Mouse (Mus musculus) skeletal muscle tissue, adult 2 months (tissue): ENCODE measurements around the gene Il27ra.

Experiments used
- DNase-seq: peaks from one replicate; pipeline ENCODE4 v3.0.0-alpha.2; 2012; ENCODE audit warnings: low read depth, low spot score

Il27ra gene

GRCm38 (mm10) chr8:84066291-84066930 is 24.0 kb upstream of the Il27ra start, which contains the start of gene Rfx1:
Gene Rfx1, plus strand, starts transcription at chr8:84066834.
- peak; percentile 100 for DNase-seq

DNA sequence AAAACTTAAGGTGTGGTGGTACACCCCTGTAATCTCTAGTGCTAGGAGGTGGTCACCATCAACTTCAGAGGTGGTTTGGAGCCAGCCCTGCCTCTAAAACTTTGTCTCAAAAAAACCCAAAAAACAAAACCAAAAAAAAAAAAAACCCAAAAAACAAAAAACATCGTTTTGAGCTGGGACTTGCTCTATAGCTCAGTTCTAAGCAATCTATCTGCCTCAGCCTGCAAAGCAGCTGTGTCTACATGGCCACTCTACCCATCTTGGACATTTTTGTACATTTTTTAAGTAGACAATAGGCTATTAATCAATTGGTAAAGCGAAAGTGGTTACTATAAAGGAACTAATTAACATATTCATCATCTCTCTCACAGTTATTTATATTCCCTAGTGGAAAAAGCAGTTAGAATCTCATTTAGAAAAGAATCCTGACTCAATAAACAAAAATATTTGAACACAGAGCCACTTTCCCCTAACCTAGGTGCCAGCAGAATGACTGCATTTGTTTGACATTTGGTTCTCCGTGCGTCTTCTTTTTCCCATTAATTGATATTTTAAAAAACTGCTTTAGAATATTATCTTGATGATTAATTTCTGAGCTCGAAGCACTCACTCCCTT is 23.2 kb upstream of the Il27ra start:
- no peak for DNase-seq

- DNase-seq: no peak
Measured at GRCm38 (mm10) chr8:84065037-84065436, 22.6 kb upstream of the Il27ra start, which contains the start of gene Gm10643. Gene Gm10643, minus strand, starts transcription at chr8:84065137.

GRCm38 (mm10) chr8:84063861-84064610 is 21.6 kb upstream of the Il27ra start:
- no peak for DNase-seq

DNA sequence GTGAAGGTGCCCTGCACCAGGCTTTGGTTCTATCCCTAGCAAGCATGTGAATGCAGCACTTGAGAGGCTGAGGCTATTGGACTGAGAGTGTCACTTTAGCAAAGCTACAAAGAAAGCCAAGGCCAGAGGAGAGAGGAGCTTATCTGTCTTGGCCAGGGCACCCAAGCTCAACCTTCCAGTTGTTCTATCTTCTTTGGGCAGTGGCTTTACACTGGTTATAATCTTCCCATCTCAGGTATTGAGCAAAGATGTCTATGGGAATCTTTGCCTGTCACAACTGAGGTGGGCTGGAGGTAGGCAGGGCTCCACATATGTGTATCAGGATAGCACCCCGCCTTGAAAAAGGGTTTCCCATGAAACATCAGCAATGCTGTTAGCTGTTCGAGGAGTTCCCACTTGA is 17.9 kb upstream of the Il27ra start:
- DNase-seq: no peak

- no peak for DNase-seq
Measured at GRCm38 (mm10) chr8:84059226-84059625, 16.8 kb upstream of the Il27ra start.

- DNase-seq: no peak
Measured at GRCm38 (mm10) chr8:84057827-84058226, 15.4 kb upstream of the Il27ra start.

GRCm38 (mm10) chr8:84053229-84053628 is 10.8 kb upstream of the Il27ra start:
- DNase-seq: no peak

DNA sequence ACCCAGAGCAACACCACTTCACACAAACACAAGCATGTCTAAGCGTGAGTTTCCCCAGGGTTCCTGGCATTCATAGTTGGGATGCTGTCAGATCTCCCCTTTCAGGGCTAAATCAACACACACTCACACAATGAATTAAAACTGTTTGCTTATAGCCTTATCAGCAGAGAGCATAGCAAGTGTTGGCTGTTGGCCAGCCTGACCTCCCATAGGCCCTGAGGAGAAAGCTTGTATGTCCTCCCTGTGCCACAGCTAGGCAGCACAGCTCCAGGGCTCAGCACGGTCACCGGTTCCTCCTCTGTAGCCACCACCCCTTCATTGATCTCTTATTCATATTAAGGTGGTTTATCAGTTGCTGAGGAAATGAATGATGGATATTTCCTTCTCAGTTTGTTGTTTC is 10.4 kb upstream of the Il27ra start:
- DNase-seq: no peak

- no peak for DNase-seq
Measured at GRCm38 (mm10) chr8:84048171-84048570, 5.8 kb upstream of the Il27ra start.

GRCm38 (mm10) chr8:84046505-84046904 is 4.1 kb upstream of the Il27ra start:
- no peak for DNase-seq

- no peak for DNase-seq
Measured at GRCm38 (mm10) chr8:84044900-84045299, 2.5 kb upstream of the Il27ra start, which contains the start of gene Rln3. Gene Rln3, minus strand, starts transcription at chr8:84045000.

- no peak for DNase-seq
Measured at GRCm38 (mm10) chr8:84044103-84044502, 1.7 kb upstream of the Il27ra start.

DNA sequence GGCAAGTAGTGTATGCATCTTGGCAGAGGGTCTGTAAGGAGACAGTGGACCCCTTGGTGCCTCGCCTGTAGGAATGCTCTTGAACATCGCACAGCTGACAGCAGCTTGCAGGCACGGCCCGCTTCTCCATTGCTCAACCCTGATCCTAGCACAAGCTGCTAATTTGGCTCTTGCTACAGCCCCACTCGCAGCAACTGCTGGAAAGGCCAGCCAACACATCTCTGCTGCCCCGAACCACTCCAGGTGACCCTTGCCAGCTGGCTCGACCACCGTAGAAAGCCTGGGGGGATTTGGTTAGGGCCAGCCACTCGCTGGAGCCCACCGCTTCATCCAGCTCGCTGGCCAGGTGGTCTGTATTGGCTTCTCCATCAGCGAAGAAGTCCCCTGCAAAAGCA is 556 bp upstream of the Il27ra start:
- no peak for DNase-seq

GRCm38 (mm10) chr8:84039050-84039449 is 3.3 kb downstream of the Il27ra start:
- DNase-seq: peak; percentile 65

GRCm38 (mm10) chr8:84038015-84038414 is 4.4 kb downstream of the Il27ra start:
- no peak for DNase-seq

GRCm38 (mm10) chr8:84032777-84033176 is 9.6 kb downstream of the Il27ra start:
- no peak for DNase-seq

GRCm38 (mm10) chr8:84029272-84029671 is 13.1 kb downstream of the Il27ra start:
- DNase-seq: no peak

DNA sequence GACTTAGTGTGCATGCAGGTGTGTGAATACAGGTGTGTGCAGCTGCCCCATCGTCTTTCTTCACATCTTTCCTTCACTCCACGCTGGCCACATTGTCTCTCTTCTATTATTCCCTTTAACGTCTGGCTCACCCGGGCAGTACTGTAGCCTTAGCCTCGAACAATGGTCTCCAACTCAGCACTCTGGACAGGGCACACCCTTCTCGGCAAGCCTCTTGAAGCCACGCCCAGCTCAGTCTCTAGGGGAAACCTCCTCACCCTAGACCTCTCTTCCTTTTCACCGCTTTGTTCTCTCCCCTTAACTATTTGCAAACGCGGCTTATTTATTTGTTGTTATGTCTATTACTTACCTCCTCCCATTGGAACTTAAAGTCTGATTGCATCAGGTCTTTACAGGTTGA is 14.9 kb downstream of the Il27ra start:
- no peak for DNase-seq

DNA sequence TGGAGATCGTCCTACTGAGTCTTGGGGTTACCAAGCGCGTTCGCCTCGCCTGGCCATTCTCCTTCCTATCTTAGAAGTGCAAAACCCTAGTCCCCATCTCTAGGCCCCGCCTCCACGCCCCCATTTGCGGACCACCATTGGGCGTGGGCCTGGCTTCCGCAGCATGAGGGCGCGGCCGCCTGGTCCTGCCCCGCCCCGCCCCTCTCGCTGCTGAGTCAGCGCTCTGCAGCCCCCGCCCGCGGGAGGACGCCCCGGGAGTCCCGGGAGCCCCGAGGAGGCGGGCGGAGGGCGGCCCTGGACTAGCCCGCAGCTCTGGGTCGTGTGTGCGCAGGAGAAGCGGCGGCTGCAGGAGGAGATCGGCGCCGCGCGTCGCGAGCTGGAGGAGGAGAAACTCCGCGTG is 16.5 kb downstream of the Il27ra start:
- no peak for DNase-seq

DNA sequence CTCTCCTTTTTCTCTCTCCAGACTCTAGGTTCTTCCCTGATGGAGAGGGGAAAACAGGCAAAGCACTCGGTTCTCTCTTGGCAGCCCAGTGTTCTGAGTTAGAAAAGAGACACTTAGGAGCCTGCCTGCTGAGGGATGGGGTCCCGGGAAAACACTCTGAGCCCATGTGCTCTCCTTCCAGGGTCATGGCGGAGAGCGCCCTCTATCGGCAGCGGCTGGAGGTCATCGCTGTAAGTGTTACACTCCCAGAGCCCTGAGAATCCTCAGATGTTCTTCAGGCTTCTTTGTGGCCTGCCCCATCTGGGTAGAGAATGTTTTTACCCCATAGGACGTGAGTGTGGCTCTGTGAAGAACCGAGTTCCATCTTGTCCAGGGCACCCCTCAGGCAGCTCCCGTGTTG is 18.2 kb downstream of the Il27ra start:
- DNase-seq: no peak

- no peak for DNase-seq
Measured at GRCm38 (mm10) chr8:84023631-84024030, 18.8 kb downstream of the Il27ra start.

- DNase-seq: peak; percentile 71
Measured at GRCm38 (mm10) chr8:84023085-84023484, 19.3 kb downstream of the Il27ra start.
